In the genomic region with DNA sequence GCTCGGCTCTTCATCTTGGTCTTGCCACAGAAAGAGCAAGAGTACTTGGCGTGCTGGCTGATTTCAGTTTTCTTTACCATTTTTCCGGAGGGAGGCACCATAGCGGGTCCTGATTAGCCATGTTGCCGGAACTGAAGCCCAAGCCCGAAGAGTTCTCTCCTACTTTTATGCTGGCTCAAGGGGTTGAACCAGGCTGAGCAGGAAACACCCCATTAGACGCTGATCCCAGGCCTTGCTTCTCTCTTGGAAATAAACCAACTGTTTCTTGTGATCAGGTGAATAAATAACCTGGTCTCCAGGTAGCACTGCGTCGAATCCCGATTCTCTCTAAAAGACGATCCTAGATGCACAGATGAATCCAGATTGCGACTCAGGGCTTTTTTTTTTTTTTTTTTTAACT, we compare ENCODE assay signal across 33 mouse cellular contexts. TPM values are rescaled to one million over a fixed set of nuclear protein-coding genes. Genes with fewer than 3 reads are reported as not detected.
DNase-seq lines count a peak whose midpoint lies in the region; ATAC-seq and TF ChIP-seq lines count a peak whose summit lies in the region.
"Had no signal": no experiment of that assay in that cellular context is flagged by ENCODE, and none has a peak within 500 bp of the region (broad histone marks: within the 10 kb centered on the region; RNA-seq: fewer than 3 reads in every experiment).

No protein-coding gene starts in this region.

- TF ChIP-seq POLR2A in kidney, adult 2 months (IDR thresholded peaks at IDR 0.05; ENCODE audit: low read depth, low read length), result no peak
- TF ChIP-seq POLR2A in testis, adult 2 months (IDR thresholded peaks at IDR 0.05; ENCODE audit: control insufficient read depth, low read depth, low read length), result no peak

- no peak for TF ChIP-seq CTCF in kidney, adult 2 months (conservative IDR thresholded peaks at IDR 0.05; ENCODE audit: insufficient read depth, insufficient read length, low read depth, low read length)
- TF ChIP-seq CTCF in testis, adult 2 months (IDR thresholded peaks at IDR 0.05; ENCODE audit: control insufficient read depth, insufficient read depth, insufficient replicate concordance, low read depth, low read length), result no peak

- peak overlapping the region; percentile 25 for H3K4me3 ChIP-seq in kidney, adult 2 months (ENCODE audit: insufficient read depth, low read depth, low read length)
- no peak overlapping the region for H3K4me3 ChIP-seq in kidney, embryonic 14.5 days (ENCODE audit: low read length)
- no peak overlapping the region for H3K4me3 ChIP-seq in kidney, embryonic 15.5 days (replicated peaks)
- peak overlapping the region; percentile 2; the same call in 1 of the 2 replicates for H3K4me3 ChIP-seq in testis, adult 2 months (ENCODE audit: control insufficient read depth, low read depth, low read length)
- H3K4me3 ChIP-seq: embryonic facial prominence, embryonic 10.5 days; embryonic facial prominence, embryonic 13.5 days; erythroblast, embryonic 14.5 days; forebrain, embryonic 12.5 days; forebrain, embryonic 15.5 days; hindbrain, embryonic 10.5 days; hindbrain, embryonic 13.5 days had no signal

- peak; percentile 89 for DNase-seq in kidney, adult 2 months
- no peak for DNase-seq in kidney, adult 18-20 months
- no peak for DNase-seq in testis, postnatal 10 days (ENCODE audit: low spot score)
- DNase-seq in kidney, postnatal 36 days, result peak; percentile 59 to 79
- DNase-seq in adrenal gland, postnatal 14 days, result no peak
- DNase-seq: adrenal gland, adult 2 months; adrenal gland, postnatal 25 days; cerebellum, adult 11-12 months; cerebellum, adult 8-10 months; cerebellum, postnatal 10 days; cerebellum, postnatal 36 days; embryo, embryonic 11 days; gastrocnemius, postnatal 36 days had no signal

- no peaks in the 10 kb centered on the region for H3K27me3 ChIP-seq in kidney, adult 2 months (replicated peaks; ENCODE audit: control insufficient read depth, insufficient read depth, low read length)
- no peaks in the 10 kb centered on the region for H3K27me3 ChIP-seq in kidney, embryonic 14.5 days (ENCODE audit: control insufficient read depth, insufficient read depth, low read length)
- no peaks in the 10 kb centered on the region for H3K27me3 ChIP-seq in kidney, embryonic 15.5 days
- no peaks in the 10 kb centered on the region for H3K27me3 ChIP-seq in testis, adult 2 months (ENCODE audit: control insufficient read depth, insufficient read depth, low read length)
- H3K27me3 ChIP-seq: embryonic facial prominence, embryonic 13.5 days; forebrain, embryonic 12.5 days; forebrain, embryonic 15.5 days; hindbrain, embryonic 13.5 days had no signal

- peak overlapping the region; percentile 95 for H3K27ac ChIP-seq in kidney, adult 2 months (ENCODE audit: insufficient read depth, low read depth, low read length)
- H3K27ac ChIP-seq in kidney, embryonic 14.5 days (ENCODE audit: low read depth, low read length), result no peak overlapping the region
- peak overlapping the region; percentile 14; the same call in 1 of the 2 replicates for H3K27ac ChIP-seq in kidney, embryonic 15.5 days
- no peak overlapping the region for H3K27ac ChIP-seq in testis, adult 2 months (ENCODE audit: control insufficient read depth, insufficient read depth, low read depth, low read length)
- H3K27ac ChIP-seq: embryonic facial prominence, embryonic 10.5 days; embryonic facial prominence, embryonic 13.5 days; forebrain, embryonic 12.5 days; forebrain, embryonic 15.5 days; hindbrain, embryonic 10.5 days; hindbrain, embryonic 13.5 days had no signal

- H3K4me1 ChIP-seq in kidney, adult 2 months (ENCODE audit: control insufficient read depth, insufficient read depth, low read length), result peaks cover 30% of the 10 kb centered on the region
- H3K4me1 ChIP-seq in kidney, embryonic 14.5 days (ENCODE audit: control insufficient read depth, insufficient read depth, low read length), result 0 out of 2 replicates have a peak, but pooled peaks cover 4% of the 10 kb centered on the region
- peaks cover 6% of the 10 kb centered on the region; the same call in 1 of the 2 replicates for H3K4me1 ChIP-seq in kidney, embryonic 15.5 days
- peaks cover 13% of the 10 kb centered on the region for H3K4me1 ChIP-seq in testis, adult 2 months (ENCODE audit: control insufficient read depth, insufficient read depth, low read length)
- H3K4me1 ChIP-seq: forebrain, embryonic 12.5 days; forebrain, embryonic 15.5 days; hindbrain, embryonic 13.5 days had no signal

- no peak overlapping the region for H3K9ac ChIP-seq in kidney, embryonic 14.5 days (ENCODE audit: low read depth, low read length)
- no peak overlapping the region for H3K9ac ChIP-seq in kidney, embryonic 15.5 days
- H3K9ac ChIP-seq: embryonic facial prominence, embryonic 13.5 days; forebrain, embryonic 12.5 days; forebrain, embryonic 15.5 days; hindbrain, embryonic 13.5 days had no signal

- no peak overlapping the region for H3K4me2 ChIP-seq in kidney, embryonic 14.5 days (replicated peaks; ENCODE audit: low read depth, low read length)
- no peak overlapping the region for H3K4me2 ChIP-seq in kidney, embryonic 15.5 days
- H3K4me2 ChIP-seq: embryonic facial prominence, embryonic 13.5 days; forebrain, embryonic 12.5 days; forebrain, embryonic 15.5 days; heart, embryonic 11.5 days; hindbrain, embryonic 13.5 days had no signal

- no peaks in the 10 kb centered on the region for H3K36me3 ChIP-seq in kidney, adult 2 months (ENCODE audit: control insufficient read depth, insufficient read depth, low read length)
- no peaks in the 10 kb centered on the region for H3K36me3 ChIP-seq in kidney, embryonic 14.5 days (ENCODE audit: control insufficient read depth, insufficient read depth, low read length)
- H3K36me3 ChIP-seq in kidney, embryonic 15.5 days, result no peaks in the 10 kb centered on the region
- H3K36me3 ChIP-seq in testis, adult 2 months (ENCODE audit: control insufficient read depth, insufficient read depth, low read length), result no peaks in the 10 kb centered on the region
- H3K36me3 ChIP-seq: embryonic facial prominence, embryonic 10.5 days; embryonic facial prominence, embryonic 13.5 days; forebrain, embryonic 12.5 days; forebrain, embryonic 15.5 days; hindbrain, embryonic 10.5 days; hindbrain, embryonic 13.5 days had no signal

- WGBS in kidney, adult 2 months, result 40% methylated on average over 12 of the region's 12 CpGs
- WGBS in kidney, embryonic 14.5 days, result 83% methylated on average over 12 of the region's 12 CpGs
- 73% methylated on average over 12 of the region's 12 CpGs for WGBS in kidney, embryonic 15.5 days

- no peak for ATAC-seq in kidney, embryonic 14.5 days (ENCODE audit: low FRiP score, low TSS enrichment)
- ATAC-seq in kidney, embryonic 15.5 days (replicated peaks; ENCODE audit: low FRiP score), result no peak
- ATAC-seq: CD4-positive, CD25-positive, alpha-beta regulatory T cell, adult 4 months; forebrain, embryonic 15.5 days had no signal

- no peaks in the 10 kb centered on the region for H3K9me3 ChIP-seq in kidney, embryonic 14.5 days (ENCODE audit: control insufficient read depth, low read length)
- no peaks in the 10 kb centered on the region for H3K9me3 ChIP-seq in kidney, embryonic 15.5 days (replicated peaks)
- H3K9me3 ChIP-seq: forebrain, embryonic 12.5 days; forebrain, embryonic 15.5 days; hindbrain, embryonic 13.5 days had no signal

RNA-seq across cellular contexts. Expression of gene G6pc, which starts 13.9 kb away (rescaled TPM):
- 322 and 349 TPM in 2 replicates for polyA plus RNA-seq in kidney, adult 2 months (2012; rRNA removed)
- 0.08 TPM in 1 of 2 replicates, not detected in the other for polyA plus RNA-seq in kidney, embryonic 14.5 days (2014; fragmentation: Nextera tagmentation; extraction: Ambion mirVana)
- polyA plus RNA-seq in kidney, embryonic 15.5 days (2015; fragmentation: Nextera tagmentation; extraction: Ambion mirVana), result 1.1 and 1.2 TPM in 2 replicates
- not detected in 2 replicates for polyA plus RNA-seq in testis, adult 2 months (2012; rRNA removed)
- total RNA-seq in adrenal gland, postnatal 14 days (2021), result 8.4 and 26.4 TPM in 2 replicates
- total RNA-seq: gastrocnemius, postnatal 36 days; granulocyte monocyte progenitor cell, adult 5-6 weeks; heart, adult 8-10 months; heart, postnatal 25 days; MEL had no signal
- polyA plus RNA-seq: brain, embryonic 14.5 days; C2C12; CD4-positive, CD25-positive, alpha-beta regulatory T cell, adult 4 months; cortical plate, adult 2 months; embryonic facial prominence, embryonic 10.5 days; embryonic facial prominence, embryonic 13.5 days; erythroblast, embryonic 14.5 days; forebrain, embryonic 12.5 days; forebrain, embryonic 15.5 days; heart, embryonic 11.5 days; heart, embryonic 14.5 days; hindbrain, embryonic 10.5 days; hindbrain, embryonic 13.5 days had no signal

RNA-seq across cellular contexts. Expression of gene Aoc3, which starts 23.0 kb away (rescaled TPM):
- polyA plus RNA-seq in kidney, adult 2 months (2012; rRNA removed), result 12.5 and 14.8 TPM in 2 replicates
- 0.23 and 0.37 TPM in 2 replicates for polyA plus RNA-seq in kidney, embryonic 14.5 days (2014; fragmentation: Nextera tagmentation; extraction: Ambion mirVana)
- polyA plus RNA-seq in kidney, embryonic 15.5 days (2015; fragmentation: Nextera tagmentation; extraction: Ambion mirVana), result 0.57 and 0.97 TPM in 2 replicates
- polyA plus RNA-seq in testis, adult 2 months (2012; rRNA removed), result 4.2 and 4.4 TPM in 2 replicates
- 125 and 168 TPM in 2 replicates for total RNA-seq in adrenal gland, postnatal 14 days (2021)
- total RNA-seq: granulocyte monocyte progenitor cell, adult 5-6 weeks had no signal
- polyA plus RNA-seq: CD4-positive, CD25-positive, alpha-beta regulatory T cell, adult 4 months; forebrain, embryonic 12.5 days; forebrain, embryonic 15.5 days; hindbrain, embryonic 10.5 days; hindbrain, embryonic 13.5 days had no signal

RNA-seq across cellular contexts. Expression of gene Aoc2, which starts 28.6 kb away (rescaled TPM):
- 2.6 and 3.1 TPM in 2 replicates for polyA plus RNA-seq in kidney, adult 2 months (2012; rRNA removed)
- polyA plus RNA-seq in kidney, embryonic 14.5 days (2014; fragmentation: Nextera tagmentation; extraction: Ambion mirVana), result 1.9 TPM in 2 replicates
- polyA plus RNA-seq in kidney, embryonic 15.5 days (2015; fragmentation: Nextera tagmentation; extraction: Ambion mirVana), result 1.7 and 2.0 TPM in 2 replicates
- 4.7 TPM in 2 replicates for polyA plus RNA-seq in testis, adult 2 months (2012; rRNA removed)
- total RNA-seq in adrenal gland, postnatal 14 days (2021), result 7.3 and 10.2 TPM in 2 replicates

RNA-seq across cellular contexts. Expression of gene Psme3, which starts 37.4 kb away (rescaled TPM):
- polyA plus RNA-seq in kidney, adult 2 months (2012; rRNA removed), result 61.6 and 75.5 TPM in 2 replicates
- 113 and 130 TPM in 2 replicates for polyA plus RNA-seq in kidney, embryonic 14.5 days (2014; fragmentation: Nextera tagmentation; extraction: Ambion mirVana)
- polyA plus RNA-seq in kidney, embryonic 15.5 days (2015; fragmentation: Nextera tagmentation; extraction: Ambion mirVana), result 153 and 156 TPM in 2 replicates
- 59.1 and 74.5 TPM in 2 replicates for polyA plus RNA-seq in testis, adult 2 months (2012; rRNA removed)
- 148 and 152 TPM in 2 replicates for total RNA-seq in adrenal gland, postnatal 14 days (2021)

RNA-seq across cellular contexts. Expression of gene Becn1, which starts 51.4 kb away (rescaled TPM):
- polyA plus RNA-seq in kidney, adult 2 months (2012; rRNA removed), result 61.9 and 89.5 TPM in 2 replicates
- polyA plus RNA-seq in kidney, embryonic 14.5 days (2014; fragmentation: Nextera tagmentation; extraction: Ambion mirVana), result 112 and 164 TPM in 2 replicates
- 162 and 166 TPM in 2 replicates for polyA plus RNA-seq in kidney, embryonic 15.5 days (2015; fragmentation: Nextera tagmentation; extraction: Ambion mirVana)
- 111 and 116 TPM in 2 replicates for polyA plus RNA-seq in testis, adult 2 months (2012; rRNA removed)
- total RNA-seq in adrenal gland, postnatal 14 days (2021), result 135 and 147 TPM in 2 replicates

Comparison
In these comparisons a context has a peak if more than half of its experiments do, and no peak if none do; other contexts are left out.
1. DNase-seq: peak in kidney, adult 2 months (single experiment) and kidney, postnatal 36 days (2 of 2); none in kidney, adult 18-20 months (single experiment), testis, postnatal 10 days (single experiment) and adrenal gland, postnatal 14 days (single experiment).
2. H3K27ac ChIP-seq: peak in kidney, adult 2 months (single experiment) and kidney, embryonic 15.5 days (single experiment); none in kidney, embryonic 14.5 days (single experiment) and testis, adult 2 months (single experiment).
3. H3K4me3 ChIP-seq: peak in kidney, adult 2 months (single experiment) and testis, adult 2 months (single experiment); none in kidney, embryonic 14.5 days (single experiment) and kidney, embryonic 15.5 days (single experiment).
4. RNA of gene G6pc, which starts 13.9 kb away (polyA plus RNA-seq): 322 to 349 TPM in kidney, adult 2 months; 1.1 to 1.2 TPM in kidney, embryonic 15.5 days, 0.08 TPM in kidney, embryonic 14.5 days and not detected in testis, adult 2 months; every median in the first group is over 100 times any median in the second.